Mouse (Mus musculus) intestine, postnatal 0 days (tissue): ENCODE results near the gene Zfp239. TPM values are rescaled to one million over a fixed set of nuclear protein-coding genes. Genes with fewer than 3 reads are reported as not detected.

Experiments
- ATAC-seq: fragments of 200-750 bp; cut with Nextera tagmentation; 2 replicates; pipeline ENCODE4 v1.8.0; 2017; ENCODE audit warnings: mild to moderate bottlenecking, moderate TSS enrichment, moderate library complexity
- H3K27ac ChIP-seq: fragments of 300-500 bp; sonication (generic); 2 replicates; pipeline ENCODE4 v1.5.1; 2014; ENCODE audit warnings: mild to moderate bottlenecking, low read depth, low read length, moderate library complexity
- H3K27me3 ChIP-seq: fragments of 300-500 bp; sonication (generic); replicated peaks from 2 replicates; pipeline ENCODE4 v1.6.1; 2014; ENCODE audit warnings: low read length, mixed read lengths; ENCODE audit not compliant: control insufficient read depth, insufficient read depth
- H3K36me3 ChIP-seq: fragments of 300-500 bp; sonication (generic); 2 replicates; pipeline ENCODE4 v1.6.1; 2014; ENCODE audit warnings: mild to moderate bottlenecking, moderate library complexity; ENCODE audit not compliant: control insufficient read depth, insufficient read depth
- H3K4me1 ChIP-seq: fragments of 300-500 bp; sonication (generic); replicated peaks from 2 replicates; pipeline ENCODE4 v1.6.1; 2014; ENCODE audit warnings: antibody characterized with exemption, low read length, mixed read lengths; ENCODE audit not compliant: control insufficient read depth, insufficient read depth
- H3K4me2 ChIP-seq: fragments of 300-500 bp; sonication (generic); replicated peaks from 2 replicates; pipeline ENCODE4 v1.6.1; 2014; ENCODE audit warnings: low read depth, mild to moderate bottlenecking, moderate library complexity
- H3K4me3 ChIP-seq: fragments of 300-500 bp; sonication (generic); 2 replicates; pipeline ENCODE4 v1.5.1; 2014; ENCODE audit warnings: low read depth, low read length
- H3K9ac ChIP-seq: fragments of 300-500 bp; sonication (generic); 2 replicates; pipeline ENCODE4 v1.6.1; 2014; ENCODE audit warnings: mild to moderate bottlenecking, low read depth, low read length
- H3K9me3 ChIP-seq: fragments of 300-500 bp; sonication (generic); 2 replicates; pipeline ENCODE4 v1.6.1; 2016; ENCODE audit warnings: mixed run types; ENCODE audit not compliant: control insufficient read depth
- CTCF ChIP-seq: sonication (generic); IDR thresholded peaks from 2 replicates; pipeline ENCODE4 v1.5.1; 2016; ENCODE audit warnings: low read depth, mild to moderate bottlenecking, control low read depth, antibody characterized with exemption, moderate library complexity
- WGBS: fragments of 180-500 bp; shearing (Covaris S2); extraction: QIAGEN DNeasy Blood & Tissue Kit; methylation state at CpG from one replicate; pipeline ENCODE4 v1.1.7; 2014; 5-methylcytosine and 5-hydroxymethylcytosine counted together
- polyA plus RNA-seq: library from polyadenylated mRNA; unstranded; fragments of >200 nt; fragmentation: Nextera tagmentation; extraction: Ambion mirVana; gene quantifications from 2 replicates; pipeline ENCODE4 v1.2.1, GENCODE M21; 2015

The Zfp239 gene
- polyA plus RNA-seq, 1 experiment from 2014 or later = 3.1 TPM

DNA sequence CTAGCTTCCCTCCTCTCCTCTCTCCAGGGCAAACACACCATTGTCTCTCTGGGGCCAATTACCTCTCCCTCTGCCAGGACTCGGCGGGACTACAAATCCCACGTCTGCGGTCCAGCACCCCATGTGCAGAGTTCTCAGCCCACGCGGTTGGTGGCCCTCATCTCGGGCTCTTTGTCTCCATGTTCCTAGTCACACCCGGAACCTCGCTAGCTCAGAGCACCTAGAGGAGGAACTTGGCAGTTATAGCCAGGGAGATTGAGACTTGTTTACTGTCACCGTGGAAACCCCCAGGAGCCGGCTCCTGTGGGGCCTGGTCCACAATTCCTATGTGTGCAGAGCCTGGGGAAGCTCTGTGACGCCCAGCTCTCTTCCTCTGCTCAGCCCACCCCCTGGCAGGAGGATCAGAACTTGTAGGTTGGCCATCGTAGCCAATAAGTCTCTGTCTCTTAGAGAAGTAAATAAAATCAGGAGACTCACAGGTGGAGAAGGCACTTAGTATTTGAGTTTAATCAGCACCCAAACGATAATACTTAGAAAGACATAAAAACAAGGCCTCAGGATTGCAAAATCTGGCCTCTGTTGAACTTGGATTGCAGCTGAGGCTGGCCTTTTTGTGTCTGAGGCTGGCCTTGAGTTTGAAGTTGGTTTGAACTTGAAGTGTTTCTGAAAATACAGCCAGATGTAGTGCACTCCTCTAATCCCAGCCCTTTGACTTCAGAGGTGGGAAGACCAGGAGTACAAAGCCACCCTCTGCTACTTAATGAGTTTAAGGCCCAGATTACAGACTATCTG is 29.7 kb downstream of the Zfp239 start:
- 37% methylated on average over 14 of the region's 14 CpGs for WGBS
- ATAC-seq = peak; percentile 73
- Histone ChIP-seq H3K9me3 (no peaks in the 10 kb centered on the region), H3K27me3 (no peaks in the 10 kb centered on the region), H3K4me2 (peak overlapping the region; percentile 25), H3K9ac (no peak overlapping the region), H3K36me3 (no peaks in the 10 kb centered on the region), H3K27ac (no peak overlapping the region), H3K4me3 (no peak overlapping the region), H3K4me1 (no peaks in the 10 kb centered on the region)
- TF ChIP-seq CTCF = no peak

DNA sequence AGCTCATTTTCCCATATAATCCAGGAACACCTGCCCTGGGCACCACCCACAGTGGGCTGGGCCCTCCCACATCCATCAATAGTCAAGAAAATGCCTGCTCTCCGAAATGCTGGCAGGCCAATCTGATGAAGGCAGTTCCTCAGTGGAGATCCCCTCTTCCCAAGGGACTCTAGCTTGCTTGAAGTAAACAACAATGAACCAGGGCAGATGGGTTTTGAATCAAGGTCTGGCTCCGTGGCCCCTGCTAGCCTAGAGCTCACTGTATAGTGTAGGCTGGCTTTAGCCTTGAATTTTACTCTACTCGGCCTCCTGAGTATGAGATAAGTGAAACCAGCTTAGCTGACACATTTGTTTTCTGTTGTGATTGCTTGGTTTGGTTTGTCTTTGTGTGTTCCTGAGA is 30.5 kb downstream of the Zfp239 start:
- WGBS = 68% methylated on average over 3 of the region's 3 CpGs
- no peak for TF ChIP-seq CTCF
- H3K9me3 ChIP-seq = no peaks in the 10 kb centered on the region
- no peaks in the 10 kb centered on the region for H3K27me3 ChIP-seq
- no peak overlapping the region for H3K27ac ChIP-seq
- no peak overlapping the region for H3K9ac ChIP-seq
- H3K4me3 ChIP-seq = no peak overlapping the region
- H3K4me2 ChIP-seq = no peak overlapping the region
- no peaks in the 10 kb centered on the region for H3K4me1 ChIP-seq
- H3K36me3 ChIP-seq = no peaks in the 10 kb centered on the region
- ATAC-seq = no peak

DNA sequence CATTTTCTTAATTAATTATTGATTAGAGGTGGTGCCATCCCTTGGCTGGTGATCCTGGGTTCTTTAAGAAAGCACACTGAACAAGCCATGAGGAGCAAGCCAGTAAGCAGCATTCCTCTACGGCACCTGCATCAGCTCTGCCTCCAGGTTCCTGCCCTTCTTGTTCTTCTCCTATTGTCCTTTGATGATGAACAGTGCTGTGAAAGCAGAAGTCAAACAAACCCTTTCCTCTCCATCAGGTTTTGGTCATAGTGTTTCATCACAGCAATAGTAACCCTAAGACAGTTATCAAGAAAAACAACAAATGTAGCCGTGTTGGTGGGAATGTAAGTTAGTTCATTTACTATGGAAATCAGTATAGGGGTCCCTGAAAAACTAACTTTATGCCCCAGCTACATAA is 31.5 kb downstream of the Zfp239 start:
- no peak for ATAC-seq
- no peaks in the 10 kb centered on the region for H3K9me3 ChIP-seq
- WGBS = 88% methylated on average over 2 of the region's 2 CpGs

DNA sequence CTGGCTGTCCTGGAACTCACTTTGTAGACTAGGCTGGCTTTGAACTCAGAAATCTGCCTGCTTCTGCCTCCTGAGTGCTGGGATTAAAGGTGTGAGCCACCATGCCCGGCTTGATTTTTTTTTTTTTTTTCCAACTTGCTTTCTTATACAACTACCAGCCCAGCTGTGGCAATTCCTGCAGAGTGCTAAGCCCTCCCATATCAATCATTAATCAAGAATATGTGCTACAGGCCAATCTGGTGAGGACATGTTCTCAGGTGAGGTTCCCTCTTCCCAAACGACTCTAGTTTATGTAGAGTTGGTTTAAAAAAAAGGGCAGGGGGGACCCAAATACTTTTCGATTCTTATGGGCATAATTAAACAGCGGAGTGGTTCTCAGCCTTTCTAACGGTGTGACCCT is 35.9 kb downstream of the Zfp239 start:
- Histone ChIP-seq H3K4me1 (no peaks in the 10 kb centered on the region), H3K9me3 (no peaks in the 10 kb centered on the region), H3K36me3 (no peaks in the 10 kb centered on the region), H3K27me3 (no peaks in the 10 kb centered on the region), H3K4me2 (no peak overlapping the region), H3K9ac (no peak overlapping the region), H3K27ac (no peak overlapping the region), H3K4me3 (no peak overlapping the region)
- no peak for TF ChIP-seq CTCF
- 50% methylated on average over 5 of the region's 5 CpGs for WGBS
- 0 out of 2 replicates have a peak, but pooled peaks have one; percentile 57 for ATAC-seq

More for the DNA sequence above, 31.5 kb downstream of the Zfp239 start:
- Histone ChIP-seq H3K4me1 (no peaks in the 10 kb centered on the region), H3K4me3 (no peak overlapping the region), H3K36me3 (no peaks in the 10 kb centered on the region), H3K4me2 (no peak overlapping the region), H3K27me3 (no peaks in the 10 kb centered on the region), H3K9ac (no peak overlapping the region), H3K27ac (no peak overlapping the region)
- TF ChIP-seq CTCF = no peak

DNA sequence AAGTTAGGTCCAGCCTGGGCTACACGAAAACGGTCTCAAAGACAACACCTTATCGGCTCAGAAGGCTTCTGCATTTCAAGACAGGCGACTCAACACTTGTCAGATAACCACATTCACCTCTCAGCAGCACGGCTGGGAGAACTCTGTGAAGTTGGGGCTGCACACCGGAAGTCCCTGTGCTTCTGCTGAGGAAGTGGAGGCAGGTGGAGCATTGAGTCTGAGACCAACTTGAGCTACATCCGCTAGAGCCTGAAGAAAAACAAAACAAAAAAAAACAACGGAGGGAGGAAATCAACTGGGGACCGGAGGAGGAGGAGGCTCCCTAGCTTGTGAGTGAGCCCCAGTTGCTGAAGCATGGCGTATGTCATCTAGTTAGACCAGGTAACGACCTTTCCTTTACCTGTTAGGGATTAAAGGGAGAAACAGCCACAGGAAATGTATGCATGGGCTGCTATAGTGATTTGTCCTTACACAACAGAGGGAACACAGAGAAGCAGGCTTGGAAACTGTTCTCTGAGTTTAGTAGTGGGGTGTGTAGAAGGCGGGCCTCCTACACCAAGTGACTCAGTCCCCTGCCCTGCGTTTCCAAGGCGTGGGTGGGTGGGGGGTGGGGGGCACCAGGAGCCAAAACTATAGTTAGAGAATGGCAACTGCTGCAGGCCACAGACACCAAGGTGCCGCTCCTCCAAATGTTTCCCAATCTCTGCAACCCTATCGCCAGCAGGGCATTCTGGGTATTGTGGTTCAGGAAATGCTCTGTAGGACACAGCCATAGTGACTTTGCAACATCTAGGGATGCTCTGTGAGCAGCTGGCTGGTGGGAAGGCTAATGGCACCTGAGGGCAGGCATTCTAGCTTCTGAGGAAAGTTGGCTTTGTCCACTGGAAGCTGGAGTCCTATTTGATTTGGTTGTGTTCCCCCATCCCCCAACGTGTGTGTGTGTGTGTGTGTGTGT is 38.5 kb downstream of the Zfp239 start, which contains the start of gene Hnrnpf:
Gene Hnrnpf (plus strand): TSS at position 199 of the 955 bp plus-strand sequence.
- Histone ChIP-seq H3K9me3 (no peaks in the 10 kb centered on the region), H3K27me3 (no peaks in the 10 kb centered on the region), H3K4me3 (no peak within 1 kb of the TSS), H3K4me1 (no peaks in the 10 kb centered on the region), H3K36me3 (no peaks in the 10 kb centered on the region), H3K27ac (no peak within 1 kb of the TSS), H3K9ac (no peak within 1 kb of the TSS), H3K4me2 (no peak within 1 kb of the TSS)
- no peak for ATAC-seq
- WGBS = 73% methylated on average over 17 of the region's 17 CpGs
- no peak for TF ChIP-seq CTCF
